Mouse (Mus musculus) forebrain, embryonic 10.5 days (tissue): ENCODE data around the gene Vmn1r100. TPM values are rescaled to one million over a fixed set of nuclear protein-coding genes. Genes with fewer than 3 reads are reported as not detected.
"Not testable (repeated sequence)": the region's sequence is repeated elsewhere in the genome, so short reads cannot be mapped to it uniquely, and the experiment has no call there.

Source experiments
- DNase-seq: peaks from one replicate; pipeline ENCODE4 v3.0.0-alpha.2; 2017; ENCODE audit warnings: low spot score; ENCODE audit errors: extremely low spot score
- H3K27ac ChIP-seq: fragments of 300-500 bp; sonication (generic); 2 replicates; pipeline ENCODE4 v1.5.1; 2016; ENCODE audit warnings: mild to moderate bottlenecking
- H3K27me3 ChIP-seq: fragments of 300-500 bp; sonication (generic); 2 replicates; pipeline ENCODE4 v1.6.1; 2016; ENCODE audit warnings: mild to moderate bottlenecking; ENCODE audit not compliant: poor library complexity, severe bottlenecking
- H3K36me3 ChIP-seq: fragments of 300-500 bp; sonication (generic); replicated peaks from 2 replicates; pipeline ENCODE4 v1.6.1; 2016; ENCODE audit warnings: mild to moderate bottlenecking, moderate library complexity
- H3K4me1 ChIP-seq: fragments of 300-500 bp; sonication (generic); 2 replicates; pipeline ENCODE4 v1.6.1; 2016
- H3K4me3 ChIP-seq: fragments of 300-500 bp; sonication (generic); 2 replicates; pipeline ENCODE4 v1.5.1; 2016; ENCODE audit warnings: mild to moderate bottlenecking, moderate library complexity
- H3K9me3 ChIP-seq: fragments of 300-500 bp; sonication (generic); 2 replicates; pipeline ENCODE4 v1.6.1; 2016; ENCODE audit warnings: mild to moderate bottlenecking, moderate library complexity
- WGBS: fragments of 180-500 bp; shearing (Covaris S2); methylation state at CpG from one replicate; pipeline ENCODE4 v1.1.7; 2016; 5-methylcytosine and 5-hydroxymethylcytosine counted together
- polyA plus RNA-seq: library from polyadenylated mRNA; unstranded; fragments of >200 nt; fragmentation: Nextera tagmentation; extraction: Ambion mirVana; gene quantifications from 2 replicates; pipeline ENCODE4 v1.2.1, GENCODE M21; 2016

Gene Vmn1r100
- not detected in 2 replicates for polyA plus RNA-seq

DNA sequence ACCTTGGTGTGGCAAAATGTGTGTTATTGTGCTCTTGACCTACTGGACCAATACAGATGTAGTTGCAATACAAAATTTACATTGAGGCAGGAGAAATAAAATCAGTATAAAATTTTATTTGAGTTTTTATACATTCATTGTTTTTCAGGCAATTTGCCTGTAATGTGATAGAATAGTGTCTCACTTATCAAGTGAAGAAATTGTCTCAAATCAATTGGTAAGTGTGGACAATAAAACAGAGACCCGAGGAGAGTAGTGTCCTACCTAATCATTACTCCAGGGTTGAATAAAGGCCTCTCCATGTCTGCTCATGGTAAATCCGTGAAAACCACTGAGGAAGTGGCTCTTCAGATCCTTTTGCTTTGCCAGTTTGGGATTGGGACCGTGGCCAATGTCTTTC lies at the start of gene Vmn1r100:
Gene Vmn1r100, plus strand, starts transcription at position 301 of the 400 bp plus-strand sequence.
- not testable (repeated sequence) for H3K27ac ChIP-seq, H3K9me3 ChIP-seq, H3K4me3 ChIP-seq, H3K36me3 ChIP-seq, DNase-seq, H3K27me3 ChIP-seq, H3K4me1 ChIP-seq
- WGBS = no CpG with 5 or more reads among the region's 3 CpGs

DNA sequence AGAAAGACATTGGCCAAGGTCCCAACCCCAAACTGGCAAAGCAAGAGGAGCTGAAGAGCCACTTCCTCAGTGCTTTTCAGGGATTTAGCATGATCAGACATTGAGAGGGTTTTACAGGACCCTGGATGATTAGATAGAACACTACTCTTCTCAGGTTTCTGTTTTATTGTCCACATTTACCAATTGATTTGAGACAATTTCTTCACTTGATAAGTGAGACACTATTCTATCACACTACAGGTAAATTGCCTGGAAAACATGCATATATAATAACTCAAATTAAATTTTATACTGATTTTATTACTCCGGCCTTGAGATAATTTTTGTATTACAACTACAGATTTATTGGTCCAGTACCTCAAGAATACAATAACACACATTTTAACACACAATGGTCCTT lies 42.4 kb upstream of the Vmn1r100 start, which contains the start of gene Gm5728:
Gene Gm5728, minus strand, starts transcription at position 101 of the 400 bp plus-strand sequence.
- H3K27me3 ChIP-seq, H3K9me3 ChIP-seq, DNase-seq, H3K4me3 ChIP-seq, H3K36me3 ChIP-seq, H3K4me1 ChIP-seq, H3K27ac ChIP-seq: not testable (repeated sequence)
- WGBS = no CpG with 5 or more reads among the region's 1 CpGs

DNA sequence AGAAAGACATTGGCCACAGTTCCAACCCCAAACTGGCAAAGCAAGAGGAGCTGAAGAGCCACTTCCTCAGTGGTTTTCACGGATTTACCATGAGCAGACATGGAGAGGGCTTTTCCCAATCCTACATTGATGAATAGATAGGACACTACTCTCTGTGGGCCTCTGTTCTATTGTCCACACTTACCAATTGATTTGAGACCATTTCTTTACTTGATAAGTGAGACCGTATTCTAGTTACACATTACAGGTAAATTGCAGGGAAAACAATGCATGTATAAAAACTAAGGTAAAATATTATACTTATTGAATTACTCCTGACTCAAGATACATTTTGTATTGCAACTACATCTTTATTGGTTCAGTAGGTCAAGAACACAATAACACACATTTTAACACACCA lies 24.8 kb downstream of the Vmn1r100 start, which contains the start of gene Vmn1r101:
Gene Vmn1r101, minus strand, starts transcription at position 101 of the 400 bp plus-strand sequence.
- not testable (repeated sequence) for H3K27me3 ChIP-seq, H3K36me3 ChIP-seq, H3K4me1 ChIP-seq, H3K4me3 ChIP-seq, H3K27ac ChIP-seq, DNase-seq, H3K9me3 ChIP-seq
- no CpG with 5 or more reads among the region's 2 CpGs for WGBS

Other genes with a start within 250 kb of the Vmn1r100 start
- not detected in 2 replicates for gene Vmn1r94, start 249.6 kb upstream of the Vmn1r100 start, polyA plus RNA-seq
- gene Vmn1r95, start 224.2 kb upstream of the Vmn1r100 start, polyA plus RNA-seq = not detected in 2 replicates
- not detected in 2 replicates for gene Gm6164, start 212.3 kb upstream of the Vmn1r100 start, polyA plus RNA-seq
- not detected in 2 replicates for gene Gm4498, start 184.1 kb upstream of the Vmn1r100 start, polyA plus RNA-seq
- not detected in 2 replicates for gene Gm5890, start 155.1 kb upstream of the Vmn1r100 start, polyA plus RNA-seq
- not detected in 2 replicates for gene Gm4133, start 83.9 kb upstream of the Vmn1r100 start, polyA plus RNA-seq
- not detected in 2 replicates for gene Gm5728, start 42.5 kb upstream of the Vmn1r100 start, polyA plus RNA-seq
- not detected in 2 replicates for gene Vmn1r101, start 24.7 kb downstream of the Vmn1r100 start, polyA plus RNA-seq
- not detected in 2 replicates for gene Gm10670, start 57.0 kb downstream of the Vmn1r100 start, polyA plus RNA-seq
- gene Vmn1r103, start 92.6 kb downstream of the Vmn1r100 start, polyA plus RNA-seq = not detected in 2 replicates
- not detected in 2 replicates for gene Vmn1r104, start 115.9 kb downstream of the Vmn1r100 start, polyA plus RNA-seq
- not detected in 2 replicates for gene Gm5726, start 127.8 kb downstream of the Vmn1r100 start, polyA plus RNA-seq
- not detected in 2 replicates for gene Gm4141, start 158.3 kb downstream of the Vmn1r100 start, polyA plus RNA-seq
- gene Gm4513, start 181.1 kb downstream of the Vmn1r100 start, polyA plus RNA-seq = not detected in 2 replicates